Mouse (Mus musculus) R1 (cell line): ENCODE measurements around the gene Gm10318.
A peak's percentile ranks its signal among the peaks of the same experiment; 100 is the strongest.

Experiments
- DNase-seq: peaks from one replicate; pipeline ENCODE4 v3.0.0-alpha.2; 2018; ENCODE audit warnings: low read depth, low spot score

The Gm10318 gene

GRCm38 (mm10) chr10:77890987-77891565 lies 38.4 kb downstream of the Gm10318 start:
- DNase-seq, result no peak

GRCm38 (mm10) chr10:77895562-77895961 lies 42.9 kb downstream of the Gm10318 start:
- DNase-seq, result peak; percentile 11

GRCm38 (mm10) chr10:77900126-77900525 lies 47.5 kb downstream of the Gm10318 start:
- no peak for DNase-seq

GRCm38 (mm10) chr10:77900903-77901818 lies 48.5 kb downstream of the Gm10318 start:
- no peak for DNase-seq

- DNase-seq, result peak; percentile 58
These were observed 49.2 kb downstream of the Gm10318 start for GRCm38 (mm10) chr10:77901871-77902210.

GRCm38 (mm10) chr10:77902211-77902893 lies 49.7 kb downstream of the Gm10318 start, which contains the start of gene Lrrc3:
Gene Lrrc3, minus strand, starts transcription at chr10:77902536.
- peak; percentile 83 for DNase-seq

- peak; percentile 93 for DNase-seq
These were observed 50.4 kb downstream of the Gm10318 start for GRCm38 (mm10) chr10:77902894-77903715.
